Mouse (Mus musculus) right cerebral cortex, postnatal 14 days (tissue): ENCODE measurements around the gene Pdcd1lg2.

Source experiments
- DNase-seq: peaks from one replicate; pipeline ENCODE4 v3.0.0; 2022

Pdcd1lg2 gene

GRCm38 (mm10) chr19:29410619-29411018 lies at the start of gene Pdcd1lg2:
TSS of gene Pdcd1lg2 (plus strand) at chr19:29410919.
- no peak for DNase-seq

- peak; percentile 89 for DNase-seq
These were observed 49.1 kb upstream of the Pdcd1lg2 start for GRCm38 (mm10) chr19:29361468-29362130.

- no peak for DNase-seq
These were observed 48.4 kb upstream of the Pdcd1lg2 start for GRCm38 (mm10) chr19:29362173-29362930.

- no peak for DNase-seq
These were observed 47.2 kb upstream of the Pdcd1lg2 start for GRCm38 (mm10) chr19:29363557-29363956.

GRCm38 (mm10) chr19:29364076-29364475 lies 46.6 kb upstream of the Pdcd1lg2 start:
- no peak for DNase-seq

GRCm38 (mm10) chr19:29365105-29365504 lies 45.6 kb upstream of the Pdcd1lg2 start:
- DNase-seq = no peak

GRCm38 (mm10) chr19:29366226-29366968 lies 44.3 kb upstream of the Pdcd1lg2 start:
- no peak for DNase-seq

- DNase-seq = peak; percentile 52
These were observed 43.6 kb upstream of the Pdcd1lg2 start, which contains the start of the genes Plgrkt and Cd274 for GRCm38 (mm10) chr19:29366969-29367622. TSS of gene Plgrkt (minus strand) at chr19:29367390. TSS of gene Cd274 (plus strand) at chr19:29367455.

GRCm38 (mm10) chr19:29368041-29368440 lies 42.7 kb upstream of the Pdcd1lg2 start:
- no peak for DNase-seq

- no peak for DNase-seq
These were observed 41.9 kb upstream of the Pdcd1lg2 start for GRCm38 (mm10) chr19:29368671-29369309.

GRCm38 (mm10) chr19:29370112-29370511 lies 40.6 kb upstream of the Pdcd1lg2 start:
- DNase-seq = no peak

GRCm38 (mm10) chr19:29370545-29371283 lies 40.0 kb upstream of the Pdcd1lg2 start:
- DNase-seq = no peak

GRCm38 (mm10) chr19:29371284-29372081 lies 39.2 kb upstream of the Pdcd1lg2 start:
- no peak for DNase-seq

GRCm38 (mm10) chr19:29372138-29372537 lies 38.6 kb upstream of the Pdcd1lg2 start:
- peak; percentile 34 for DNase-seq

- no peak for DNase-seq
These were observed 38.1 kb upstream of the Pdcd1lg2 start for GRCm38 (mm10) chr19:29372621-29373020.

- DNase-seq = no peak
These were observed 37.3 kb upstream of the Pdcd1lg2 start for GRCm38 (mm10) chr19:29373438-29373837.

GRCm38 (mm10) chr19:29374947-29375346 lies 35.8 kb upstream of the Pdcd1lg2 start:
- DNase-seq = no peak

GRCm38 (mm10) chr19:29376382-29376781 lies 34.3 kb upstream of the Pdcd1lg2 start:
- no peak for DNase-seq

- DNase-seq = no peak
These were observed 30.7 kb upstream of the Pdcd1lg2 start for GRCm38 (mm10) chr19:29379839-29380603.

GRCm38 (mm10) chr19:29383368-29383767 lies 27.4 kb upstream of the Pdcd1lg2 start:
- no peak for DNase-seq
